Mouse (Mus musculus) thymus, adult 2 months (tissue): ENCODE measurements around the gene Tnpo1.

Experiments used
- CTCF ChIP-seq: fragments of 200-500 bp; IDR thresholded peaks from 2 replicates; pipeline ENCODE4 v1.5.1; 2012; ENCODE audit warnings: mild to moderate bottlenecking, control low read depth, low read length, moderate library complexity, borderline replicate concordance; ENCODE audit not compliant: control insufficient read depth, poor library complexity, insufficient read depth; ENCODE audit errors: extremely low read depth
- POLR2A ChIP-seq: fragments of 200-500 bp; IDR thresholded peaks from 2 replicates; pipeline ENCODE4 v1.6.1; 2012; ENCODE audit warnings: mild to moderate bottlenecking, low read length, control low read depth, moderate library complexity; ENCODE audit not compliant: control insufficient read depth, poor library complexity, insufficient read depth; ENCODE audit errors: extremely low read depth

- TF ChIP-seq CTCF = peak; percentile 100
- no peak; the same call in 1 of the 2 replicates for TF ChIP-seq POLR2A
These were observed 110.9 kb downstream of the Tnpo1 start, which contains the start of gene Fcho2 for GRCm38 (mm10) chr13:98815147-98815785.
